Mouse (Mus musculus) midbrain, embryonic 16.5 days (tissue): Measurements from ENCODE around the gene Mymx. TPM values are rescaled to one million over a fixed set of nuclear protein-coding genes. Genes with fewer than 3 reads are reported as not detected.

Experiments
- ATAC-seq: fragments of 200-750 bp; cut with Nextera tagmentation; 2 replicates; pipeline ENCODE4 v1.8.0; 2017; ENCODE audit warnings: moderate TSS enrichment
- H3K27ac ChIP-seq: fragments of 300-500 bp; sonication (generic); 2 replicates; pipeline ENCODE4 v1.5.1; 2014; ENCODE audit warnings: mild to moderate bottlenecking, low read length, mixed read lengths
- H3K27me3 ChIP-seq: fragments of 300-500 bp; sonication (generic); 2 replicates; pipeline ENCODE4 v1.6.1; 2014; ENCODE audit warnings: low read depth, low read length, mixed read lengths; ENCODE audit not compliant: control insufficient read depth, insufficient read depth
- H3K36me3 ChIP-seq: fragments of 300-500 bp; sonication (generic); 2 replicates; pipeline ENCODE4 v1.6.1; 2014; ENCODE audit warnings: mild to moderate bottlenecking, low read length, moderate library complexity, mixed read lengths; ENCODE audit not compliant: control insufficient read depth, insufficient read depth
- H3K4me1 ChIP-seq: fragments of 300-500 bp; sonication (generic); 2 replicates; pipeline ENCODE4 v1.6.1; 2014; ENCODE audit warnings: mild to moderate bottlenecking, low read length, mixed read lengths; ENCODE audit not compliant: control insufficient read depth, insufficient read depth
- H3K4me2 ChIP-seq: fragments of 300-500 bp; sonication (generic); 2 replicates; pipeline ENCODE4 v1.6.1; 2014; ENCODE audit warnings: mild to moderate bottlenecking, low read length, mixed read lengths
- H3K4me3 ChIP-seq: fragments of 300-500 bp; sonication (generic); 2 replicates; pipeline ENCODE4 v1.5.1; 2014; ENCODE audit warnings: low read depth, mild to moderate bottlenecking, low read length, moderate library complexity, mixed read lengths
- H3K9ac ChIP-seq: fragments of 300-500 bp; sonication (generic); 2 replicates; pipeline ENCODE4 v1.6.1; 2014; ENCODE audit warnings: low read depth, low read length, mixed read lengths
- H3K9me3 ChIP-seq: fragments of 300-500 bp; sonication (generic); replicated peaks from 2 replicates; pipeline ENCODE4 v1.6.1; 2014; ENCODE audit warnings: mild to moderate bottlenecking, low read length, mixed read lengths; ENCODE audit not compliant: control insufficient read depth, poor library complexity, severe bottlenecking
- WGBS: fragments of 180-500 bp; shearing (Covaris S2); extraction: QIAGEN DNeasy Blood & Tissue Kit; methylation state at CpG from one replicate; pipeline ENCODE4 v1.1.7; 2014; 5-methylcytosine and 5-hydroxymethylcytosine counted together
- polyA plus RNA-seq: library from polyadenylated mRNA; unstranded; fragments of >200 nt; fragmentation: Nextera tagmentation; extraction: Ambion mirVana; gene quantifications from 2 replicates; pipeline ENCODE4 v1.2.1, GENCODE M21; 2015

The Mymx gene
- polyA plus RNA-seq: not detected in 2 replicates

GRCm38 (mm10) chr17:45601877-45602304, at the start of gene Mymx:
TSS of gene Mymx (minus strand) at chr17:45602102.
- WGBS: 46% methylated on average over 6 of the region's 6 CpGs
- H3K4me2 ChIP-seq: no peak within 1 kb of the TSS
- no peaks in the 10 kb centered on the region for H3K36me3 ChIP-seq
- H3K27ac ChIP-seq: no peak within 1 kb of the TSS
- no peaks in the 10 kb centered on the region for H3K9me3 ChIP-seq
- no peak within 1 kb of the TSS for H3K9ac ChIP-seq
- peaks cover 5% of the 10 kb centered on the region for H3K4me1 ChIP-seq
- peaks cover 9% of the 10 kb centered on the region for H3K27me3 ChIP-seq
- H3K4me3 ChIP-seq: no peak within 1 kb of the TSS
- ATAC-seq: no peak

GRCm38 (mm10) chr17:45644185-45644584, 42.3 kb upstream of the Mymx start:
- no peak for ATAC-seq
- 93% methylated on average over 4 of the region's 4 CpGs for WGBS
- no peak overlapping the region for H3K4me3 ChIP-seq
- H3K9ac ChIP-seq: no peak overlapping the region
- H3K4me2 ChIP-seq: no peak overlapping the region
- no peaks in the 10 kb centered on the region for H3K27me3 ChIP-seq
- H3K27ac ChIP-seq: no peak overlapping the region
- no peaks in the 10 kb centered on the region for H3K4me1 ChIP-seq
- H3K9me3 ChIP-seq: no peaks in the 10 kb centered on the region
- no peaks in the 10 kb centered on the region for H3K36me3 ChIP-seq

GRCm38 (mm10) chr17:45642701-45643100, 40.8 kb upstream of the Mymx start:
- no peaks in the 10 kb centered on the region for H3K9me3 ChIP-seq
- no peak overlapping the region for H3K4me2 ChIP-seq
- no peaks in the 10 kb centered on the region for H3K27me3 ChIP-seq
- no peaks in the 10 kb centered on the region for H3K36me3 ChIP-seq
- WGBS: 22% methylated on average over 12 of the region's 12 CpGs
- H3K4me1 ChIP-seq: no peaks in the 10 kb centered on the region
- ATAC-seq: no peak
- H3K9ac ChIP-seq: no peak overlapping the region
- H3K4me3 ChIP-seq: no peak overlapping the region
- no peak overlapping the region for H3K27ac ChIP-seq

GRCm38 (mm10) chr17:45641981-45642380, 40.1 kb upstream of the Mymx start:
- no peaks in the 10 kb centered on the region for H3K27me3 ChIP-seq
- no peaks in the 10 kb centered on the region for H3K9me3 ChIP-seq
- no peak overlapping the region for H3K27ac ChIP-seq
- H3K4me2 ChIP-seq: no peak overlapping the region
- no peak overlapping the region for H3K9ac ChIP-seq
- ATAC-seq: no peak
- H3K4me1 ChIP-seq: no peaks in the 10 kb centered on the region
- no peaks in the 10 kb centered on the region for H3K36me3 ChIP-seq
- 88% methylated on average over 8 of the region's 8 CpGs for WGBS
- H3K4me3 ChIP-seq: no peak overlapping the region

GRCm38 (mm10) chr17:45638596-45639295, 36.8 kb upstream of the Mymx start:
- no peaks in the 10 kb centered on the region for H3K36me3 ChIP-seq
- no peak for ATAC-seq
- WGBS: 82% methylated on average over 16 of the region's 16 CpGs

GRCm38 (mm10) chr17:45634033-45634432, 32.1 kb upstream of the Mymx start:
- no peaks in the 10 kb centered on the region for H3K9me3 ChIP-seq
- H3K4me1 ChIP-seq: peaks cover 3% of the 10 kb centered on the region; the same call in 1 of the 2 replicates
- H3K9ac ChIP-seq: no peak overlapping the region
- no peak overlapping the region for H3K27ac ChIP-seq
- H3K4me3 ChIP-seq: no peak overlapping the region
- H3K27me3 ChIP-seq: no peaks in the 10 kb centered on the region
- no peak overlapping the region for H3K4me2 ChIP-seq
- ATAC-seq: no peak
- WGBS: 87% methylated on average over 5 of the region's 5 CpGs
- no peaks in the 10 kb centered on the region for H3K36me3 ChIP-seq

More at GRCm38 (mm10) chr17:45638596-45639295, 36.8 kb upstream of the Mymx start:
- no peaks in the 10 kb centered on the region for H3K27me3 ChIP-seq
- H3K27ac ChIP-seq: no peak overlapping the region
- H3K9me3 ChIP-seq: no peaks in the 10 kb centered on the region
- no peak overlapping the region for H3K4me2 ChIP-seq
- H3K4me1 ChIP-seq: no peaks in the 10 kb centered on the region
- H3K9ac ChIP-seq: no peak overlapping the region
- no peak overlapping the region for H3K4me3 ChIP-seq

GRCm38 (mm10) chr17:45631940-45632339, 30.0 kb upstream of the Mymx start:
- Histone ChIP-seq H3K27me3 (no peaks in the 10 kb centered on the region), H3K4me1 (peaks cover 3% of the 10 kb centered on the region; the same call in 1 of the 2 replicates), H3K4me2 (no peak overlapping the region), H3K9ac (no peak overlapping the region), H3K9me3 (no peaks in the 10 kb centered on the region), H3K36me3 (no peaks in the 10 kb centered on the region), H3K27ac (no peak overlapping the region), H3K4me3 (no peak overlapping the region)
- WGBS: 74% methylated on average over 6 of the region's 6 CpGs
- no peak for ATAC-seq

GRCm38 (mm10) chr17:45630992-45631391, 29.1 kb upstream of the Mymx start:
- no peak overlapping the region for H3K27ac ChIP-seq
- H3K27me3 ChIP-seq: no peaks in the 10 kb centered on the region
- no peak overlapping the region for H3K9ac ChIP-seq

GRCm38 (mm10) chr17:45629861-45630694, 28.2 kb upstream of the Mymx start:
- peak overlapping the region; percentile 50 for H3K4me3 ChIP-seq
- under 1% methylated on average over 34 of the region's 34 CpGs for WGBS
- peak overlapping the region; percentile 77 for H3K4me2 ChIP-seq
- H3K9ac ChIP-seq: peak overlapping the region; percentile 74
- peak overlapping the region; percentile 83 for H3K27ac ChIP-seq
- H3K4me1 ChIP-seq: peaks cover 6% of the 10 kb centered on the region; the same call in 1 of the 2 replicates
- no peaks in the 10 kb centered on the region for H3K36me3 ChIP-seq
- H3K27me3 ChIP-seq: no peaks in the 10 kb centered on the region
- no peaks in the 10 kb centered on the region for H3K9me3 ChIP-seq
- ATAC-seq: peak; percentile 87

More at GRCm38 (mm10) chr17:45630992-45631391, 29.1 kb upstream of the Mymx start:
- Histone ChIP-seq H3K36me3 (no peaks in the 10 kb centered on the region), H3K9me3 (no peaks in the 10 kb centered on the region), H3K4me2 (peak overlapping the region; percentile 77), H3K4me1 (peaks cover 6% of the 10 kb centered on the region; the same call in 1 of the 2 replicates), H3K4me3 (no peak overlapping the region)
- WGBS: 45% methylated on average over 3 of the region's 3 CpGs
- peak; percentile 7; the same call in 1 of the 2 replicates for ATAC-seq
